Mouse (Mus musculus) retina, postnatal 7 days (tissue): ENCODE results near the gene Fan1.

Experiments
- DNase-seq: peaks from one replicate; pipeline ENCODE4 v3.0.0-alpha.2; 2012; ENCODE audit warnings: low read depth, low spot score

Gene Fan1

GRCm38 (mm10) chr7:64373830-64374562 is at the start of gene Fan1:
TSS of gene Fan1 (minus strand) at chr7:64374095.
- DNase-seq, result peak; percentile 54

GRCm38 (mm10) chr7:64403989-64404388 is 30.1 kb upstream of the Fan1 start:
- DNase-seq, result no peak

- no peak for DNase-seq
Measured at GRCm38 (mm10) chr7:64402452-64402851, 28.6 kb upstream of the Fan1 start.

- no peak for DNase-seq
Measured at GRCm38 (mm10) chr7:64400725-64401124, 26.8 kb upstream of the Fan1 start.

- DNase-seq, result no peak
Measured at GRCm38 (mm10) chr7:64392819-64393151, 18.9 kb upstream of the Fan1 start.

DNA sequence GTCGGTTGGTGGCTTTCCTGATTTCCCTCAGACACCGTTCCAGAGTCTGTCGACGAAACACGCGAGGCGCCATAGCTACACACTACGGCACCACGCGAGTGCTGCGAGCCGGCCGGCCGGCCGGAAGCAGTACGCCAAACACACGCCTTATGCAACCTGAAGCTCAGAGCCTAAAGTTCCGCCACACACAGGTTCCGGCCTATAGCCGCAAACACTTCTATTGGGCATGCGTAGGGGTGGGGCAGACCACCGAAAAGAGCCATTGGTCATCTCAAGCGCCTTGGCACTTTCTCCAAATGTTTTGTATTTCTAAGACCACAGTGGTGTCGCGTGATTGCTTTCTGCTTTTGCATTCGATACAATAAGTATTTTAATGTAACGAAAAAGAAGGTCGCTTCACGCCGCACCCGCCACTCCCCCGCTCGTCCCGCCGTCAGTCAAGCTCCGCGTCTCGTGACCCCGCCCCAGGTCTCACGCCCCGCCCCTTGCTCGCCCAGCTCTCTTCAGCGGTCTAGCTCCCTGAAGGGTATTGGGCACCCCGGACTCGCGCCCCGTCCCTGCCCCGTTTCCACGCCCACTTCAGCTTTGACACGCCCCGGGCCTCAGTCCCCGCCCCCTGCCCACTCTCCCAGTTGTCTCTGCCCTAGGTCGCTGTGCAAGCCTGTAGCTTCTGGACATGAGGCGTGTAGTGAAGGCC is 18.4 kb upstream of the Fan1 start, which contains the start of the genes Mphosph10 and Mcee:
Mphosph10 (minus strand) TSS at position 147 of the 697 bp plus-strand sequence.
Mcee (plus strand) TSS at position 486 of the 697 bp plus-strand sequence.
- peak; percentile 94 for DNase-seq

- DNase-seq, result no peak
Measured at GRCm38 (mm10) chr7:64391479-64391878, 17.6 kb upstream of the Fan1 start.

DNA sequence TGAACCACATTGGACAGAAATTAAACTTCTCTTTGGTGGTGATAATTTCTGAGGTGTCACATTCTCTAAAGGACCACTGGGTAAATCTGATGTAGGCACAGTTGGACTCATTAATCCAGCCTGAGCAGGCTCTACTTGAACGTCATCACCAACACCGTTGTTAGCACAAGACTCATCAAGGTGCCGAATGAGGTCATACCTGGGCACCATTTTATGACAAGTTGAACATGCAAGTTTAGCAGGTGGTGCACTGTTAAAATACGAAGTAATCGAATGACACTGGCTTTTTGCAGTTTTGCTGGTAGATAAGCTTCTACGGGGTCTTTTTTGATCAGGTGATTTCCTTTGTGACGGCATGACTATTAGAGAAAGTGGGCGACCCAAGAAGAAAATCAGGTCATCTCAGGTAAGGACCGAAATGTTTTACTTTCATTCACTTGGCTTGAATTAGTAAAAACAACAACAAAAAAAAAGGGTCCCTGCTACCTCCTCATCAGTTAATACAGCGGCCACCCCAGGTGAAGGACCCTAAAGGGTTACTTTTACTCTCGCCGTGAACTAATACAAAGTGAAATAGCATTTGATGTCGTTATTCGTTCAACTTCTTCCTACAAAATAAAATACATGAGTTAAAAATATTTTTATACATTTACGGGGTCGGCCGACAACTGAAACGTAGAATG is 607 bp downstream of the Fan1 start:
- no peak for DNase-seq

DNA sequence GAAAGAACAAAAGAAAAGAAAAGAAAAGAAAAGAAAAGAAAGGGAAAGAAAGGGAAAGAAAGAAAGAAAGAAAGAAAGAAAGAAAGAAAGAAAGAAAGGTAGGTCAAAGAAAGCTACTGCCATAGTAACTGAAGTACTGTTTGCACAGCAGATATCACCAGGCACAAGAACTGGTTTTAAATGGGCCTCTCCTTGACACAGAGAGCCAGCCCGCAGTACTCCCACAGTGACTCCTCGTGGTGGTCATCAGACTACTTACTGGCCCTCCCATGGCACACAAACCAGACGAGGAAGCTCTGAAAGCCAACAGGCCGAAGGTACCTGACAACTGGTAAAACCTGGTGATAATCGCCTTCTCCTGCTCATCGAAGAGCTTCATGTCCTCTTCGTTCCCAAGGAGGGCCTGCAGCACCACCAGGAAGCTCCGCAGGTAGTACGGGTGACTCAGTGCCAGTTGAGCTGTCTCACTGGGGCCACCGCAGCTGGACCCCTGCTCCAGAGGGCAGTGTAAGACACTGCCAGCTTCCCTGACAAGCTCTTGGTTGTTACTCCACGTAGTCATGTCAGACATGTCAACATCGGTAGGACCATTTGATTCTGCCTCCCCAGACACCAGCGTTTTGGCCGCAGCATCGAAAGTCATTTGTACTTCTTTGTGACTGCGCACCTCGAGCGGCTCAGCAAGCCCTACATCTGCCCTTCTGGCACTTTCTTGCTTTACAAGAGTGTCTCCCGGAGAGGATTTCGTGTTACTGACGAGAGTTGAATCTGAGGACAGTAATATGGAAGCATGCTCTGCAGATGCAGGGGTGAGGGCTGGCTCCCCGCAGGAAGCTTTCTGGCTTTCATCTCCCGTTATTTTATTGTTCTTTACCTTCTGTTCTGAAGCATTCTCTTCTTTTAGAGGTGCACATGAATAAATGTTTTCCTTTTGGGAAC is 1.7 kb downstream of the Fan1 start:
- DNase-seq, result no peak

GRCm38 (mm10) chr7:64369841-64370240 is 4.1 kb downstream of the Fan1 start:
- no peak for DNase-seq

- no peak for DNase-seq
Measured at GRCm38 (mm10) chr7:64365863-64366262, 8.0 kb downstream of the Fan1 start.

GRCm38 (mm10) chr7:64360586-64360945 is 13.3 kb downstream of the Fan1 start:
- DNase-seq, result no peak

- DNase-seq, result no peak
Measured at GRCm38 (mm10) chr7:64359943-64360585, 13.8 kb downstream of the Fan1 start.

- DNase-seq, result no peak
Measured at GRCm38 (mm10) chr7:64358666-64359065, 15.2 kb downstream of the Fan1 start.

DNA sequence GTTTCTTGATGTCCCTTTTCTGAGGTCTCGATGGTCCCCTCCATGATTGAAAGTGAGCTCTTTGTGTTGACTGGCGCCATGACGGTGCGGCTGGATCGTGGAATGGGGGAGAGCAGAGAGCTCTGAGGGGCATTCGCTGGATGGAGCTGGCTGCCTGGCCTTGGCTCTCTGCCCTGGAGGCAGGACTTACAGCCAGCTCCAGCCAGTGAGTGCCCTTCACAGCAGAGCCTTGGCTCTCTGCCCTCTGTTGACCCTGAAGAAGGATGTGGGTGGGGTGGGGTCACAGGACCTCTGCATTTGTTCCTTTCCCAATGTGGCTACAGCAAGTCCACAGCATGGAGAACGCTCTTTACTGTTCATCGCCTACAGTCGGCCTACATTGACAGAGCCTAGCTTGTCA is 16.5 kb downstream of the Fan1 start:
- no peak for DNase-seq

- DNase-seq, result no peak
Measured at GRCm38 (mm10) chr7:64356661-64357060, 17.2 kb downstream of the Fan1 start.

DNA sequence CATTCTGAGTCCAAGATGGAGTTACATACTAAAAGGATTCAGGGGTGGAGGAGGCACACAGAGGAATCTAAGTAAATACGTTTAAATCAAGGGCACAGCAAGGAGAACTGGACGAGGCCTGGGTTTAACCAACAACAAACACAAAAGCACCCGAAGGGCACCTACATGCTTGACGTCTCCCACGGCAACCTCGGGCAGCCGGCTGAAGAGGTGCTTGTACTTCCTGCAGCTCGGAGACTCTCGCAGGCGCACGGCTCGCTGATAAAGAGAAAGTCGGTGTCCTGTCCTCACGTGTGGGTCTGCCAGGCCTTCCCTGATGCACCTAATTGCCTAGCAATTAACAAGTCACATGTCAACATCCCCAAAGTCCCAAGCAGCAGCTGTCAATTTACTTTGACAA is 19.7 kb downstream of the Fan1 start:
- DNase-seq, result no peak

GRCm38 (mm10) chr7:64351087-64351486 is 22.8 kb downstream of the Fan1 start:
- DNase-seq, result no peak

GRCm38 (mm10) chr7:64349147-64349861 is 24.6 kb downstream of the Fan1 start:
- DNase-seq, result no peak

GRCm38 (mm10) chr7:64347813-64348212 is 26.1 kb downstream of the Fan1 start:
- DNase-seq, result no peak
